Mouse (Mus musculus): ENCODE results near the gene Aars.
"Not testable (repeated sequence)": the region's sequence is repeated elsewhere in the genome, so short reads cannot be mapped to it uniquely, and the experiment has no call there.

The Aars gene

GRCm38 (mm10) chr8:111032916-111033315 is at the start of gene Aars:
Gene Aars (plus strand): TSS chr8:111033144.
- peak in 1 of 2 experiments; percentile 40 for DNase-seq (ENCODE audit: inconsistent age in 2 of 2, low spot score in 1 of 2)

GRCm38 (mm10) chr8:110987805-110988744 is 44.9 kb upstream of the Aars start:
- DNase-seq (ENCODE audit: inconsistent age in 2 of 2, low spot score in 1 of 2) = no peak

- no peak for DNase-seq (ENCODE audit: inconsistent age in 2 of 2, low spot score in 1 of 2)
Measured at GRCm38 (mm10) chr8:110990017-110990416, 42.9 kb upstream of the Aars start.

GRCm38 (mm10) chr8:110996641-110997430 is 36.1 kb upstream of the Aars start:
- peak in 1 of 2 experiments; percentile 32 for DNase-seq (ENCODE audit: inconsistent age in 2 of 2, low spot score in 1 of 2)

- peak; percentile 90 to 96 for DNase-seq (ENCODE audit: inconsistent age in 2 of 2, low spot score in 1 of 2)
Measured at GRCm38 (mm10) chr8:110997547-110998531, 35.1 kb upstream of the Aars start, which contains the start of gene Ddx19a. Gene Ddx19a (minus strand): TSS chr8:110997800.

GRCm38 (mm10) chr8:111010230-111010991 is 22.5 kb upstream of the Aars start:
- not testable (repeated sequence) for DNase-seq (ENCODE audit: inconsistent age in 2 of 2, low spot score in 1 of 2)

- DNase-seq (ENCODE audit: inconsistent age in 2 of 2, low spot score in 1 of 2) = not testable (repeated sequence)
Measured at GRCm38 (mm10) chr8:111026609-111027008, 6.3 kb upstream of the Aars start.

- DNase-seq (ENCODE audit: inconsistent age in 2 of 2, low spot score in 1 of 2) = peak; percentile 92 to 97
Measured at GRCm38 (mm10) chr8:111027391-111027937, 5.5 kb upstream of the Aars start.

- DNase-seq (ENCODE audit: inconsistent age in 2 of 2, low spot score in 1 of 2) = no peak
Measured at GRCm38 (mm10) chr8:111029589-111029988, 3.4 kb upstream of the Aars start.

- no peak for DNase-seq (ENCODE audit: inconsistent age in 2 of 2, low spot score in 1 of 2)
Measured at GRCm38 (mm10) chr8:111030045-111030444, 2.9 kb upstream of the Aars start.

- DNase-seq (ENCODE audit: inconsistent age in 2 of 2, low spot score in 1 of 2) = no peak
Measured at GRCm38 (mm10) chr8:111031572-111031971, 1.4 kb upstream of the Aars start, which contains the start of gene Ddx19b. Gene Ddx19b (minus strand): TSS chr8:111031751.

GRCm38 (mm10) chr8:111033482-111034215 is 705 bp downstream of the Aars start:
- DNase-seq (ENCODE audit: inconsistent age in 2 of 2, low spot score in 1 of 2) = peak; percentile 98 to 100

- DNase-seq (ENCODE audit: inconsistent age in 2 of 2, low spot score in 1 of 2) = peak in 1 of 2 experiments; percentile 41
Measured at GRCm38 (mm10) chr8:111034276-111034675, 1.3 kb downstream of the Aars start.

GRCm38 (mm10) chr8:111036591-111036990 is 3.6 kb downstream of the Aars start:
- DNase-seq (ENCODE audit: inconsistent age in 2 of 2, low spot score in 1 of 2) = no peak

- no peak for DNase-seq (ENCODE audit: inconsistent age in 2 of 2, low spot score in 1 of 2)
Measured at GRCm38 (mm10) chr8:111042546-111042945, 9.6 kb downstream of the Aars start.

GRCm38 (mm10) chr8:111044003-111044734 is 11.2 kb downstream of the Aars start:
- peak; percentile 59 to 77 for DNase-seq (ENCODE audit: inconsistent age in 2 of 2, low spot score in 1 of 2)

GRCm38 (mm10) chr8:111048694-111049093 is 15.8 kb downstream of the Aars start:
- no peak for DNase-seq (ENCODE audit: inconsistent age in 2 of 2, low spot score in 1 of 2)

GRCm38 (mm10) chr8:111049106-111049505 is 16.2 kb downstream of the Aars start:
- DNase-seq (ENCODE audit: inconsistent age in 2 of 2, low spot score in 1 of 2) = no peak

Measured in adrenal gland, adult (tissue).